In genomic region chr11:60808286-60809070, GRCm38 (mm10) we compare ENCODE assay signal across 8 mouse cellular contexts. TPM values are rescaled to one million over a fixed set of nuclear protein-coding genes. Genes with fewer than 3 reads are reported as not detected.
DNase-seq lines count a peak whose midpoint lies in the region; ATAC-seq lines count a peak whose summit lies in the region.

No protein-coding gene starts in this region.

- H3K4me3 ChIP-seq in kidney, embryonic 14.5 days (ENCODE audit: low read length): no peak overlapping the region

- no peak for ATAC-seq in kidney, embryonic 14.5 days (ENCODE audit: low FRiP score, low TSS enrichment)

- peak; percentile 69 for DNase-seq in kidney, adult 11 months
- DNase-seq in adrenal gland, adult (ENCODE audit: inconsistent age in 2 of 2, low spot score in 1 of 2): peak; percentile 70 to 93
- peak; percentile 63 to 67 for DNase-seq in heart, postnatal 10 days
- peak; percentile 26 to 43 for DNase-seq in layer of hippocampus, postnatal 36 days
- peak; percentile 65 for DNase-seq in ovary, adult 18-20 months (ENCODE audit: low spot score)
- DNase-seq in retina, postnatal 1 day: no peak
- DNase-seq in thymus, postnatal 0 days (ENCODE audit: low spot score): no peak

- no peak overlapping the region; the same call in 1 of the 2 replicates for H3K4me2 ChIP-seq in kidney, embryonic 14.5 days (replicated peaks; ENCODE audit: low read depth, low read length)

- WGBS in kidney, embryonic 14.5 days: 72% methylated on average over 4 of the region's 4 CpGs

- intact Hi-C loops in heart, postnatal 10 days (cut with DNase I): no loop called here

- H3K9ac ChIP-seq in kidney, embryonic 14.5 days (ENCODE audit: low read depth, low read length): no peak overlapping the region

- H3K4me1 ChIP-seq in kidney, embryonic 14.5 days (ENCODE audit: control insufficient read depth, insufficient read depth, low read length): peaks cover 14% of the 10 kb centered on the region

- H3K9me3 ChIP-seq in kidney, embryonic 14.5 days (ENCODE audit: control insufficient read depth, low read length): no peaks in the 10 kb centered on the region

- H3K27me3 ChIP-seq in kidney, embryonic 14.5 days (ENCODE audit: control insufficient read depth, insufficient read depth, low read length): no peaks in the 10 kb centered on the region

- peaks cover 3% of the 10 kb centered on the region; the same call in 1 of the 2 replicates for H3K36me3 ChIP-seq in kidney, embryonic 14.5 days (ENCODE audit: control insufficient read depth, insufficient read depth, low read length)

- no peak overlapping the region for H3K27ac ChIP-seq in kidney, embryonic 14.5 days (ENCODE audit: low read depth, low read length)

RNA-seq across cellular contexts. Expression of gene Shmt1, which starts 3.0 kb away (rescaled TPM):
- polyA plus RNA-seq in kidney, embryonic 14.5 days (2014; fragmentation: Nextera tagmentation; extraction: Ambion mirVana): 45.3 and 78.4 TPM in 2 replicates
- total RNA-seq in heart, postnatal 10 days (2021): 10 to 100 TPM; 19.9 to 22.4 TPM
- total RNA-seq in layer of hippocampus, postnatal 36 days (2021): 1 to 10 TPM; 5.3 to 6.6 TPM
- polyA plus RNA-seq in thymus, postnatal 0 days (2015; fragmentation: Nextera tagmentation; extraction: Ambion mirVana): 63.4 and 67.0 TPM in 2 replicates

RNA-seq across cellular contexts. Expression of gene Dhrs7b, which starts 22.0 kb away (rescaled TPM):
- 34.3 and 35.8 TPM in 2 replicates for polyA plus RNA-seq in kidney, embryonic 14.5 days (2014; fragmentation: Nextera tagmentation; extraction: Ambion mirVana)
- 10 to 100 TPM; 18.9 to 21.1 TPM for total RNA-seq in heart, postnatal 10 days (2021)
- 10 to 100 TPM; 27.0 to 28.5 TPM for total RNA-seq in layer of hippocampus, postnatal 36 days (2021)
- 32.2 and 33.2 TPM in 2 replicates for polyA plus RNA-seq in thymus, postnatal 0 days (2015; fragmentation: Nextera tagmentation; extraction: Ambion mirVana)

RNA-seq across cellular contexts. Expression of gene Smcr8, which starts 31.2 kb away (rescaled TPM):
- polyA plus RNA-seq in kidney, embryonic 14.5 days (2014; fragmentation: Nextera tagmentation; extraction: Ambion mirVana): 5.2 and 8.2 TPM in 2 replicates
- 10 to 100 TPM; 16.1 to 16.6 TPM for total RNA-seq in heart, postnatal 10 days (2021)
- 10 to 100 TPM; 31.4 to 35.3 TPM for total RNA-seq in layer of hippocampus, postnatal 36 days (2021)
- polyA plus RNA-seq in thymus, postnatal 0 days (2015; fragmentation: Nextera tagmentation; extraction: Ambion mirVana): 4.7 TPM in 2 replicates

RNA-seq across cellular contexts. Expression of gene Top3a, which starts 31.3 kb away (rescaled TPM):
- polyA plus RNA-seq in kidney, embryonic 14.5 days (2014; fragmentation: Nextera tagmentation; extraction: Ambion mirVana): 13.7 and 21.5 TPM in 2 replicates
- total RNA-seq in heart, postnatal 10 days (2021): 1 to 10 TPM; 5.3 to 6.3 TPM
- total RNA-seq in layer of hippocampus, postnatal 36 days (2021): 1 to 10 TPM; 5.1 to 5.3 TPM
- 13.5 and 14.5 TPM in 2 replicates for polyA plus RNA-seq in thymus, postnatal 0 days (2015; fragmentation: Nextera tagmentation; extraction: Ambion mirVana)

Comparison
In these comparisons a context has a peak if more than half of its experiments do, and no peak if none do; other contexts are left out.
1. DNase-seq: peak in kidney, adult 11 months (single experiment), adrenal gland, adult (2 of 2), heart, postnatal 10 days (2 of 2), layer of hippocampus, postnatal 36 days (2 of 2) and ovary, adult 18-20 months (single experiment); none in retina, postnatal 1 day (single experiment) and thymus, postnatal 0 days (single experiment).